ENCODE assay signal across 15 mouse cellular contexts in the genomic region with DNA sequence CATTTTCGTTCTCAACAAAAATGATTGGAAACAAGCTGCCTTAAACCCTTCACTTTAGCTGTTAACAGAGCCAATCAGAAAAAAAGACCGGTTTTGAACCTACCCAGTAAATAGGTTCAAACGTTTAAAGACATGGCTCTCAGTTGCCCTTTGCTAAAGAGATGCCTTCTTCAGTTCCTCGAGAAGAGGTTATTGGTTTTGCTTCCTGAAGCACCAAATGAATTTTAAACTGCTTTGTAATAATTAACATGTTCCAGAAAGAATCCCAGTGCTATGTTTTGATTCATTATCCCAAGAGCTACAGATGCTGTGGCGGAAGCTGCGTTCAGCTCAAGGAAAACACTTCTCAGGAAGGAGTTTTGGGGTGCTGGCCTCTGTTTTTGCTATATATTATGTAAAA.
"Had no signal": no experiment of that assay in that cellular context is flagged by ENCODE, and none has a peak within 500 bp of the region (broad histone marks: within the 10 kb centered on the region; RNA-seq: fewer than 3 reads in every experiment).

No protein-coding gene starts in this region.

- H3K27ac ChIP-seq: limb, embryonic 12.5 days; limb, embryonic 15.5 days; liver, embryonic 14.5 days; macrophage; midbrain, embryonic 12.5 days; neural tube, embryonic 13.5 days had no signal

- H3K36me3 ChIP-seq: limb, embryonic 12.5 days; limb, embryonic 15.5 days; midbrain, embryonic 12.5 days; neural tube, embryonic 13.5 days had no signal

- H3K4me1 ChIP-seq: limb, embryonic 12.5 days; limb, embryonic 15.5 days; neural tube, embryonic 13.5 days had no signal

- H3K27me3 ChIP-seq: limb, embryonic 12.5 days; limb, embryonic 15.5 days; midbrain, embryonic 12.5 days; neural tube, embryonic 13.5 days had no signal

- ATAC-seq: liver, postnatal 0 days; lung, postnatal 0 days had no signal

- H3K9me3 ChIP-seq: limb, embryonic 12.5 days; limb, embryonic 15.5 days; midbrain, embryonic 12.5 days; neural tube, embryonic 13.5 days had no signal

- H3K4me3 ChIP-seq: limb, embryonic 12.5 days; limb, embryonic 15.5 days; midbrain, embryonic 12.5 days; myocyte; neural tube, embryonic 13.5 days had no signal

- DNase-seq: kidney, adult 18-20 months; kidney, postnatal 4 days; liver, postnatal 0 days; thymus, adult 18-20 months; thymus, postnatal 36 days had no signal

- H3K9ac ChIP-seq: limb, embryonic 12.5 days; limb, embryonic 15.5 days; liver, embryonic 14.5 days; liver, postnatal 0 days; lung, embryonic 14.5 days; midbrain, embryonic 12.5 days; neural tube, embryonic 13.5 days had no signal

- H3K4me2 ChIP-seq: limb, embryonic 12.5 days; limb, embryonic 15.5 days; liver, embryonic 11.5 days; lung, embryonic 14.5 days; midbrain, embryonic 12.5 days; neural tube, embryonic 13.5 days had no signal
